Mouse (Mus musculus): ENCODE results near the gene Scn3b. TPM values are rescaled to one million over a fixed set of nuclear protein-coding genes. Genes with fewer than 3 reads are reported as not detected.

Gene Scn3b
- total and polyA plus RNA-seq, 2 experiments from 2014 or later, result 109 to 159 TPM

GRCm38 (mm10) chr9:40279438-40279837, 10.4 kb downstream of the Scn3b start:
- Histone ChIP-seq H3K9ac (replicated peaks; ENCODE audit: low read length) (no peak overlapping the region), H3K36me3 (ENCODE audit: insufficient read depth, low read length) (peaks cover 3% of the 10 kb centered on the region; the same call in 1 of the 2 replicates), H3K4me1 (ENCODE audit: insufficient read depth, low read length) (no peaks in the 10 kb centered on the region), H3K4me3 (ENCODE audit: low read length) (no peak overlapping the region), H3K9me3 (ENCODE audit: low read length) (no peaks in the 10 kb centered on the region), H3K27me3 (ENCODE audit: insufficient read depth, low read length) (no peaks in the 10 kb centered on the region), H3K27ac (no peak overlapping the region), H3K4me2 (ENCODE audit: low read depth, low read length) (no peak overlapping the region)
- DNase-seq (ENCODE audit: low spot score) (no peak), ATAC-seq (no peak)
- TF ChIP-seq CTCF (IDR thresholded peaks at IDR 0.05; ENCODE audit: low read depth), result no peak
- WGBS, result 93% methylated on average over 7 of the region's 7 CpGs

- no peak for DNase-seq (ENCODE audit: low spot score)
- no peak for ATAC-seq
- 72% methylated on average over 7 of the region's 7 CpGs for WGBS
- Histone ChIP-seq H3K9ac (replicated peaks; ENCODE audit: low read length) (no peak overlapping the region), H3K36me3 (ENCODE audit: insufficient read depth, low read length) (peaks cover 3% of the 10 kb centered on the region; the same call in 1 of the 2 replicates), H3K4me3 (ENCODE audit: low read length) (no peak overlapping the region), H3K9me3 (ENCODE audit: low read length) (no peaks in the 10 kb centered on the region), H3K4me1 (ENCODE audit: insufficient read depth, low read length) (no peaks in the 10 kb centered on the region), H3K27me3 (ENCODE audit: insufficient read depth, low read length) (no peaks in the 10 kb centered on the region), H3K4me2 (ENCODE audit: low read depth, low read length) (no peak overlapping the region), H3K27ac (no peak overlapping the region)
- no peak for TF ChIP-seq CTCF (IDR thresholded peaks at IDR 0.05; ENCODE audit: low read depth)
Observed at GRCm38 (mm10) chr9:40282968-40283367, 14.0 kb downstream of the Scn3b start.

- H3K36me3 ChIP-seq (ENCODE audit: insufficient read depth, low read length), result peaks cover 36% of the 10 kb centered on the region
Observed at GRCm38 (mm10) chr9:40292475-40292874, 23.5 kb downstream of the Scn3b start.

GRCm38 (mm10) chr9:40293286-40293685, 24.3 kb downstream of the Scn3b start:
- Histone ChIP-seq H3K27me3 (ENCODE audit: insufficient read depth, low read length) (no peaks in the 10 kb centered on the region), H3K9me3 (ENCODE audit: low read length) (no peaks in the 10 kb centered on the region), H3K4me2 (ENCODE audit: low read depth, low read length) (no peak overlapping the region), H3K27ac (no peak overlapping the region), H3K4me1 (ENCODE audit: insufficient read depth, low read length) (no peaks in the 10 kb centered on the region), H3K9ac (replicated peaks; ENCODE audit: low read length) (no peak overlapping the region), H3K36me3 (ENCODE audit: insufficient read depth, low read length) (peaks cover 44% of the 10 kb centered on the region), H3K4me3 (ENCODE audit: low read length) (no peak overlapping the region)
- WGBS, result 95% methylated on average over 8 of the region's 8 CpGs
- ATAC-seq (no peak), DNase-seq (ENCODE audit: low spot score) (no peak)
- TF ChIP-seq CTCF (IDR thresholded peaks at IDR 0.05; ENCODE audit: low read depth), result no peak

More at GRCm38 (mm10) chr9:40292475-40292874, 23.5 kb downstream of the Scn3b start:
- Histone ChIP-seq H3K4me3 (ENCODE audit: low read length) (no peak overlapping the region), H3K9me3 (ENCODE audit: low read length) (no peaks in the 10 kb centered on the region), H3K27ac (no peak overlapping the region), H3K9ac (replicated peaks; ENCODE audit: low read length) (no peak overlapping the region), H3K4me1 (ENCODE audit: insufficient read depth, low read length) (no peaks in the 10 kb centered on the region), H3K27me3 (ENCODE audit: insufficient read depth, low read length) (no peaks in the 10 kb centered on the region), H3K4me2 (ENCODE audit: low read depth, low read length) (no peak overlapping the region)
- no peak for TF ChIP-seq CTCF (IDR thresholded peaks at IDR 0.05; ENCODE audit: low read depth)
- WGBS, result 89% methylated on average over 4 of the region's 4 CpGs
- ATAC-seq (no peak), DNase-seq (ENCODE audit: low spot score) (no peak)

DNA sequence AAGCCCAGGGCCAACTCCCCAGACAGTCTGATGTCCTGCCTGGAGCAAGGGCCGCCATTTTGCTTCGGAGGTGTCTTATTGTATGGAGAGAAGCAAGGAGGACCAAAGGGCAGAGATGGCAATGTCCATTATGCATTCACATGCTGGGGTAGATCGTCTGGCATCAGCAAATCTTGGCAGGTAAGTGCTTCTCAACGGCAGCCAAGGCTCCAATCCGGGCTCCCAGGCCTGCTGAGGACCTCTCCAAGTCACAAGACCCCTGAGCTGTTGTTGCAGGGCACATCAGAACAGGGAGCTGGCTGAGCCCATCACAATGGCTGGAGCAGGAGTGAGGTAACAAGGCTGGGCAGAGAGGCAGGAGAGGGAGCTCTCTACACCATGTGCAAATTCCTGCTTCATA, 24.7 kb downstream of the Scn3b start:
- ATAC-seq, result peak; percentile 14; the same call in 1 of the 2 replicates
- 88% methylated on average over 5 of the region's 5 CpGs for WGBS
- H3K36me3 ChIP-seq (ENCODE audit: insufficient read depth, low read length), result peaks cover 46% of the 10 kb centered on the region

GRCm38 (mm10) chr9:40294210-40294609, 25.2 kb downstream of the Scn3b start:
- DNase-seq (ENCODE audit: low spot score), result no peak
- Histone ChIP-seq H3K9ac (replicated peaks; ENCODE audit: low read length) (no peak overlapping the region), H3K4me1 (ENCODE audit: insufficient read depth, low read length) (no peaks in the 10 kb centered on the region), H3K36me3 (ENCODE audit: insufficient read depth, low read length) (peaks cover 47% of the 10 kb centered on the region), H3K27ac (no peak overlapping the region), H3K27me3 (ENCODE audit: insufficient read depth, low read length) (no peaks in the 10 kb centered on the region), H3K4me3 (ENCODE audit: low read length) (no peak overlapping the region), H3K4me2 (ENCODE audit: low read depth, low read length) (no peak overlapping the region), H3K9me3 (ENCODE audit: low read length) (no peaks in the 10 kb centered on the region)
- no peak for TF ChIP-seq CTCF (IDR thresholded peaks at IDR 0.05; ENCODE audit: low read depth)
- ATAC-seq, result no peak
- WGBS, result 88% methylated on average over 5 of the region's 5 CpGs

More for the DNA sequence above, 24.7 kb downstream of the Scn3b start:
- Histone ChIP-seq H3K4me3 (ENCODE audit: low read length) (no peak overlapping the region), H3K4me1 (ENCODE audit: insufficient read depth, low read length) (no peaks in the 10 kb centered on the region), H3K9ac (replicated peaks; ENCODE audit: low read length) (no peak overlapping the region), H3K27ac (no peak overlapping the region), H3K27me3 (ENCODE audit: insufficient read depth, low read length) (no peaks in the 10 kb centered on the region), H3K4me2 (ENCODE audit: low read depth, low read length) (no peak overlapping the region), H3K9me3 (ENCODE audit: low read length) (no peaks in the 10 kb centered on the region)
- no peak for TF ChIP-seq CTCF (IDR thresholded peaks at IDR 0.05; ENCODE audit: low read depth)
- DNase-seq (ENCODE audit: low spot score), result no peak

- Histone ChIP-seq H3K27ac (no peak overlapping the region), H3K9me3 (ENCODE audit: low read length) (no peaks in the 10 kb centered on the region), H3K36me3 (ENCODE audit: insufficient read depth, low read length) (peaks cover 48% of the 10 kb centered on the region), H3K4me1 (ENCODE audit: insufficient read depth, low read length) (no peaks in the 10 kb centered on the region), H3K27me3 (ENCODE audit: insufficient read depth, low read length) (no peaks in the 10 kb centered on the region), H3K9ac (replicated peaks; ENCODE audit: low read length) (no peak overlapping the region), H3K4me2 (ENCODE audit: low read depth, low read length) (no peak overlapping the region), H3K4me3 (ENCODE audit: low read length) (no peak overlapping the region)
- 92% methylated on average over 1 of the region's 1 CpGs for WGBS
- TF ChIP-seq CTCF (IDR thresholded peaks at IDR 0.05; ENCODE audit: low read depth), result no peak
- no peak for DNase-seq (ENCODE audit: low spot score)
- ATAC-seq, result no peak
Observed at GRCm38 (mm10) chr9:40294866-40295265, 25.8 kb downstream of the Scn3b start.

All from hindbrain, postnatal 0 days (tissue).